Mouse (Mus musculus) ES-Bruce4 (cell line): ENCODE results near the gene Tmem239.

Experiments used
- CTCF ChIP-seq: IDR thresholded peaks from one replicate; pipeline ENCODE4 v1.8.1; 2011; ENCODE audit warnings: low read depth, low read length
- EP300 ChIP-seq: IDR thresholded peaks from 2 replicates; pipeline ENCODE4 v1.6.1; 2011; ENCODE audit warnings: low read depth, low read length; ENCODE audit not compliant: insufficient read depth
- POLR2A ChIP-seq: IDR thresholded peaks from one replicate; pipeline ENCODE4 v1.8.1; 2011; ENCODE audit warnings: low read length; ENCODE audit not compliant: insufficient read depth

DNA sequence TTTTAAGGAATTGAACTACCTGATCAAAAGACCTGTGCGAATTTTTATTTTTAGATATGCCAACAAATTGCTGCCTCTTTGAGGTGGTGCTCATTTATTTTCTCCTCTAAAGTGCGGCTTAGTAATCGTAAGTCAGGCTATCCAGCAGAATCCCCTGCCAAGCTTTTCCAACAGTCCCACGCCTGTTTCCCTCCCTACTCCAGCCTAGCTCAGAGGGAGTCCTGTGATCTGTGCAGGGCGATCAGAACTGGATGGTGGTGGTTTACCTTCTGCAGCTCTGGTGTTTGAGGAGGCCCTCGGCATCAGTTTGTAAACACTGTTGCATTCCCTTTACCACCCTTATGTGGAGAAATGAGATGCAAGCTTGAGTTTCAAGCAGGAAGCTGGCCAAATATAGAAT lies 47.1 kb downstream of the Tmem239 start:
- TF ChIP-seq POLR2A = no peak
- no peak for TF ChIP-seq CTCF
- no peak for TF ChIP-seq EP300
